Mouse (Mus musculus) liver, embryonic 12.5 days (tissue): ENCODE measurements around the gene Wbp2. TPM values are rescaled to one million over a fixed set of nuclear protein-coding genes. Genes with fewer than 3 reads are reported as not detected.
"Not testable (repeated sequence)": the region's sequence is repeated elsewhere in the genome, so short reads cannot be mapped to it uniquely, and the experiment has no call there.

Experiments used
- ATAC-seq: fragments of 200-750 bp; cut with Nextera tagmentation; 2 replicates; pipeline ENCODE4 v1.8.0; 2017; ENCODE audit warnings: moderate number of reproducible peaks, mild to moderate bottlenecking, moderate library complexity
- H3K27ac ChIP-seq: fragments of 300-500 bp; sonication (generic); 2 replicates; pipeline ENCODE4 v1.5.1; 2016; ENCODE audit warnings: mild to moderate bottlenecking
- H3K27me3 ChIP-seq: fragments of 300-500 bp; sonication (generic); replicated peaks from 2 replicates; pipeline ENCODE4 v1.6.1; 2016; ENCODE audit warnings: mild to moderate bottlenecking, moderate library complexity
- H3K36me3 ChIP-seq: fragments of 300-500 bp; sonication (generic); 2 replicates; pipeline ENCODE4 v1.6.1; 2016; ENCODE audit warnings: mild to moderate bottlenecking, moderate library complexity
- H3K4me1 ChIP-seq: fragments of 300-500 bp; sonication (generic); 2 replicates; pipeline ENCODE4 v1.6.1; 2016
- H3K4me2 ChIP-seq: fragments of 300-500 bp; sonication (generic); 2 replicates; pipeline ENCODE4 v1.6.1; 2016; ENCODE audit warnings: mild to moderate bottlenecking, moderate library complexity
- H3K4me3 ChIP-seq: fragments of 300-500 bp; sonication (generic); 2 replicates; pipeline ENCODE4 v1.5.1; 2016; ENCODE audit warnings: mild to moderate bottlenecking, moderate library complexity
- H3K9ac ChIP-seq: fragments of 300-500 bp; sonication (generic); 2 replicates; pipeline ENCODE4 v1.6.1; 2016; ENCODE audit warnings: mild to moderate bottlenecking, moderate library complexity
- H3K9me3 ChIP-seq: fragments of 300-500 bp; sonication (generic); replicated peaks from 2 replicates; pipeline ENCODE4 v1.6.1; 2016; ENCODE audit warnings: mild to moderate bottlenecking, moderate library complexity
- WGBS: fragments of 180-500 bp; shearing (Covaris S2); methylation state at CpG from one replicate; pipeline ENCODE4 v1.1.7; 2016; ENCODE audit not compliant: insufficient replicate concordance; 5-methylcytosine and 5-hydroxymethylcytosine counted together
- polyA plus RNA-seq: library from polyadenylated mRNA; unstranded; fragments of >200 nt; fragmentation: Nextera tagmentation; extraction: Ambion mirVana; gene quantifications from 2 replicates; pipeline ENCODE4 v1.2.1, GENCODE M21; 2016

The Wbp2 gene
- polyA plus RNA-seq, 1 experiment from 2014 or later, result 76.4 TPM

DNA sequence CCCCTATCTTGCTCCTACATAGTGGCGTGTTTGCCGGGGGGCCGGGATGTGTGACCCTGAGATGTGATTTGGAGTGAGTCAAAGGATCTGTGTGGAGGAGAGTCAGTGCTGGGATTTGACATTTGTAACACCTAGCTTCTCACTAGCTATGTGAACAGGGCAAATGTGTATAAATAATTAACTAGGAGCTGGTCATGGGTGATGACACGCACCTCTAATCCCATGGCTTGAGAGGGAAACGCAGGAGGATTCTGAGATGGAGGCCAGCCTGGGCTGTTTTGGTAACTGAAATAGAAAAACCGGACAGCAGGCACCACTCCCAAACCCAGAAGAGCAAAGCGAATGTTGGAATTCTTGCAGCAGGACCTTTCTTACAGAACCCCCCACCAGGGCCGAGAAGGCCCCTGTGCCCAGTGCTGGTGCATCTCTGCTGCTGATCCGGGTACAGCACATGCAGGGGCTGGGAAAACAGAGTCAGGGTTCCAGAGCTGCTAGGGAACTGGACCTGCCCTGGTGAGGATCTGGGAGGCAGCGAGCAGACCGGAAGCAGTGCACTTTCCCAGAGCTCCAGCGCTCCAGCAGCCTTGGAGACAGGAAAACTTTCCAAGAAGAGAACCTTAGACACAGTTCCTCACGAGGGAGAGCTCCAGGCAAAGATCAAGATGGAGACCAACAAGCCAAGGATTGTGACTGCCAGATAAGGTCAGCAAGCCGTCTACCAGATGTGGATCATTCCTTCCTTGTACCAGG, 12.1 kb upstream of the Wbp2 start:
- no peak overlapping the region; the same call in 1 of the 2 replicates for H3K27ac ChIP-seq
- no peaks in the 10 kb centered on the region for H3K36me3 ChIP-seq
- H3K9ac ChIP-seq, result no peak overlapping the region
- H3K4me2 ChIP-seq, result no peak overlapping the region
- no peak for ATAC-seq
- H3K4me3 ChIP-seq, result no peak overlapping the region
- H3K4me1 ChIP-seq, result peaks cover 71% of the 10 kb centered on the region
- 63% methylated on average over 14 of the region's 14 CpGs for WGBS
- H3K27me3 ChIP-seq, result no peaks in the 10 kb centered on the region
- 0 out of 2 replicates have a peak, but pooled peaks cover 5% of the 10 kb centered on the region for H3K9me3 ChIP-seq

GRCm38 (mm10) chr11:116096213-116097108, 9.7 kb upstream of the Wbp2 start:
- WGBS, result 77% methylated on average over 5 of the region's 5 CpGs
- H3K36me3 ChIP-seq, result no peaks in the 10 kb centered on the region
- no peak for ATAC-seq
- no peak overlapping the region for H3K27ac ChIP-seq
- 0 out of 2 replicates have a peak, but pooled peaks cover 5% of the 10 kb centered on the region for H3K9me3 ChIP-seq
- H3K27me3 ChIP-seq, result no peaks in the 10 kb centered on the region
- H3K4me3 ChIP-seq, result no peak overlapping the region
- no peak overlapping the region for H3K9ac ChIP-seq
- H3K4me1 ChIP-seq, result peaks cover 56% of the 10 kb centered on the region
- no peak overlapping the region for H3K4me2 ChIP-seq

DNA sequence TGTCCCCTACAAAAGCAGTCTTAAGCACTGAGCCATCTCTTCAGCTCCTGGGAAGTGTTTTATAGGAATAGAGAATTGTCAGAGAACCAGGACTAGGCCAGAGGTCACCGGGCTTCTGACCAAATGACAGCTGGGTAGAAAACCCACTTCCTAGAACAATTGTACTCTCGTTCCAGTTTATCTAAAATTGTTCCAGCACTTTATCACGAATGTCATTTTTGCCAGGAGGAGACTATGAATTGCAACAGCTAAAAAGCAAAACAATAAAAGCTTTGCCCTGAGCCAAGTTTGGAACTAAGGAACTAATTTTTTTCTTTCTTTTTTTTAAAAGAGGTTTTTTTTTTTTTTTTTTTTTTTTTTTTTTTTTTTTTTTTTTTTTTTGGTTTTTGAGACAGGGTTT, 8.8 kb upstream of the Wbp2 start:
- H3K9ac ChIP-seq, result no peak overlapping the region
- no peaks in the 10 kb centered on the region for H3K27me3 ChIP-seq
- peaks cover 48% of the 10 kb centered on the region for H3K4me1 ChIP-seq
- no peak for ATAC-seq
- no peak overlapping the region for H3K27ac ChIP-seq
- H3K36me3 ChIP-seq, result no peaks in the 10 kb centered on the region
- no peak overlapping the region for H3K4me3 ChIP-seq
- 0 out of 2 replicates have a peak, but pooled peaks cover 5% of the 10 kb centered on the region for H3K9me3 ChIP-seq
- H3K4me2 ChIP-seq, result no peak overlapping the region
- WGBS, result 21% methylated on average over 3 of the region's 3 CpGs

- Histone ChIP-seq H3K27ac (peak overlapping the region; percentile 66), H3K4me2 (peak overlapping the region; percentile 51), H3K9ac (peak overlapping the region; percentile 24), H3K9me3 (0 out of 2 replicates have a peak, but pooled peaks cover 5% of the 10 kb centered on the region), H3K4me3 (0 out of 2 replicates have a peak overlapping the region, but pooled peaks have one; percentile 7), H3K4me1 (peaks cover 33% of the 10 kb centered on the region), H3K27me3 (no peaks in the 10 kb centered on the region), H3K36me3 (no peaks in the 10 kb centered on the region)
- 10% methylated on average over 16 of the region's 16 CpGs for WGBS
- peak; percentile 51; the same call in 1 of the 2 replicates for ATAC-seq
These were observed 7.2 kb upstream of the Wbp2 start for GRCm38 (mm10) chr11:116093771-116094565.

GRCm38 (mm10) chr11:116092959-116093358, 6.2 kb upstream of the Wbp2 start:
- 72% methylated on average over 6 of the region's 6 CpGs for WGBS
- not testable (repeated sequence) for H3K9me3 ChIP-seq, H3K27ac ChIP-seq, ATAC-seq, H3K36me3 ChIP-seq, H3K9ac ChIP-seq, H3K4me2 ChIP-seq, H3K27me3 ChIP-seq, H3K4me3 ChIP-seq
- H3K4me1 ChIP-seq, result peaks cover 34% of the 10 kb centered on the region

DNA sequence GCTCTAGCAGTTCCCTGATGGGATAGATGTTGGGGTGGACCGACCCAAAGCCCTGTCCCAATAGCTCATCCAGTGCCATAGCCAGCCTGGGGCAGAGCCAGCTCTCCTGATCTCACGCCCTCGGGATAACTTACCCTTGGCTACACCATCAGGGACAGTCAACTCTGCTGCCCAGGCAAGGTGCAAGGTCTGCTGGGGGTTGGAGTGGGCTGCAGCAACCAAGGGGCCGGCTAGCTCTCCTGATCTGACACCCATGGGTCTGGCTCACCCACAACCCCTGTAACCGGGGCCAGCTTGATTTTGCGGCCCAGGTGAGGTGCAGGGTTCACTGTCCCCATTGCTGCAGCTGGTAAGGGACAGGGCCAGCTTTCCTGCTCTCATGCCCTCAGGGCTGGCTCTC, 4.8 kb upstream of the Wbp2 start:
- no peak overlapping the region for H3K9ac ChIP-seq
- no peak overlapping the region for H3K4me2 ChIP-seq
- 0 out of 2 replicates have a peak, but pooled peaks cover under 1% of the 10 kb centered on the region for H3K9me3 ChIP-seq
- no peak overlapping the region for H3K4me3 ChIP-seq
- ATAC-seq, result no peak
- 80% methylated on average over 6 of the region's 6 CpGs for WGBS
- H3K36me3 ChIP-seq, result no peaks in the 10 kb centered on the region
- no peaks in the 10 kb centered on the region for H3K27me3 ChIP-seq
- peaks cover 39% of the 10 kb centered on the region for H3K4me1 ChIP-seq
- no peak overlapping the region for H3K27ac ChIP-seq

DNA sequence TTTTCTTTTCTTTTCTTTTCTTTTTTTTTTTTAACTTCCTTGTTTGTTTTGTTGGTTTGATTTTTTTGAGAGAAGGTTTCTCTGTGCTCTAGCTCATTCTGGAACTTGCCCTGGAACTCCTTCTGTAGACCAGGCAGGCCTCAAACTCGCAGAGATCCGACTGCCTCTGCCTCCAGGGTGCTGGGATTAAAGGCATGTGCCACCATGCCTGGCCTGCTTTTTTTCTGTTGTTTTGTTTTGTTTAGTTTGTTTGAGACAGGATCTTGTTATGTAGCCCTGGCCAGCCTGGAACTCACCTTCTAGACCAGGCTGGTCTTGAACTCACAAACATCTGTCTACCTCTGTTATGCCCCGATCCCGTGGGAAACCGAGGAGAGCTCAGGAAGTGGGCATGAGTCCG, 2.8 kb upstream of the Wbp2 start:
- Histone ChIP-seq H3K27ac (no peak overlapping the region), H3K36me3 (peaks cover 8% of the 10 kb centered on the region), H3K9ac (no peak overlapping the region), H3K27me3 (no peaks in the 10 kb centered on the region), H3K4me2 (no peak overlapping the region), H3K9me3 (no peaks in the 10 kb centered on the region), H3K4me3 (no peak overlapping the region), H3K4me1 (peaks cover 47% of the 10 kb centered on the region)
- no peak for ATAC-seq
- 83% methylated on average over 6 of the region's 6 CpGs for WGBS

DNA sequence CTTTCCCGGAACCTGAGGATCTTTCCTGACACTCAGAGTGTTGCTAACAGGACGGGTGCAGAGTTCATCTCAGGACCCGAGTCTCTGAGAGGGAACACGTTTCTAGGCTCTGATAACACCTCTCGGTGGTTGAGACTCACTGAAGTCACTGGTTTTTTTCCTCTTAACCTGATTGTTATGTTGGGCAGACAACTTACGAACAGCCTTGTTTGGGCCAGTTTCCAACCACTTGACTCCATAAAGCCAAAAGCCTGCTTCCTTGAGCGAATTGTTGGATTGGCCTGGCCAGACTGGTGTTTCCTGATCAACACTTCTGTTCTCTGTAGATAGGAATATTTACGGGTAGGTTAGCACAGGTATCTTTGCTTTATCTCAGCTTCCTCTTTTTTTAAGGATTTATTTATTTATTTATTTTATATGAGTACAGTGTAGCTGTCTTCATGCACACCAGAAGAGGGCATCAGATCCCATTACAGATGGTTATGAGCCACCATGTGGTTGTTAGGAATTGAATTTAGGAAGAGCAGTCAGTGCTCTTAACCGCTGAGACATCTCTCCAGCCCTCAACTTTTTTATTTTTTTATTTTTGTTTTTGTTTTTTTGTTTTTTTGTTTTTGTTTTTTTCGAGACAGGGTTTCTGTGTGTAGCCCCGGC, 2.1 kb upstream of the Wbp2 start:
- Histone ChIP-seq H3K27me3 (no peaks in the 10 kb centered on the region), H3K4me1 (peaks cover 48% of the 10 kb centered on the region), H3K4me2 (peak overlapping the region; percentile 75), H3K4me3 (no peak overlapping the region), H3K9ac (no peak overlapping the region), H3K27ac (peak overlapping the region; percentile 82; the same call in 1 of the 2 replicates), H3K36me3 (peaks cover 13% of the 10 kb centered on the region), H3K9me3 (no peaks in the 10 kb centered on the region)
- ATAC-seq, result no peak
- 31% methylated on average over 11 of the region's 11 CpGs for WGBS

DNA sequence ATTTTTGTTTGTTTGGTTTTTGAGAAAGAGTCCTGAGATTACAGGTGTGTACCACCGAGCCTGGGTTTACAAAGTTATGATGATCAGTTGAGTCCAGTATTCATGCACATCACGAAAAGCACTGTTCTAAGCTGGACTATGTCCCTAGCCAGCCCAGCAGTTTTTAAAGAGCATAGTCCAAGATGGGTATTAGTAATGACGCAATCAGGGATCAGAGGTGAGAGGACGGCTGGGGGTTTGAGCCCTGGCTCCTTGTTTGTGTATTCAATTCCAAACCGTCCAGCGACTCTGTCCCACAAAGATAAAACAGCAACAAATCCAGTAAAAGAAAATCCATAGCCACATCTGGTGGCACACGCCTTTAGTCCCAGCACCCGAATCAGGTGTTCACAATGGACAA, 1.4 kb upstream of the Wbp2 start:
- no peak for ATAC-seq
- H3K4me2 ChIP-seq, result peak overlapping the region; percentile 75
- no peaks in the 10 kb centered on the region for H3K9me3 ChIP-seq
- H3K9ac ChIP-seq, result peak overlapping the region; percentile 76; the same call in 1 of the 2 replicates
- 48% methylated on average over 8 of the region's 8 CpGs for WGBS
- H3K4me1 ChIP-seq, result peaks cover 48% of the 10 kb centered on the region
- H3K27me3 ChIP-seq, result no peaks in the 10 kb centered on the region
- H3K27ac ChIP-seq, result peak overlapping the region; percentile 82
- peaks cover 20% of the 10 kb centered on the region for H3K36me3 ChIP-seq
- H3K4me3 ChIP-seq, result no peak overlapping the region

DNA sequence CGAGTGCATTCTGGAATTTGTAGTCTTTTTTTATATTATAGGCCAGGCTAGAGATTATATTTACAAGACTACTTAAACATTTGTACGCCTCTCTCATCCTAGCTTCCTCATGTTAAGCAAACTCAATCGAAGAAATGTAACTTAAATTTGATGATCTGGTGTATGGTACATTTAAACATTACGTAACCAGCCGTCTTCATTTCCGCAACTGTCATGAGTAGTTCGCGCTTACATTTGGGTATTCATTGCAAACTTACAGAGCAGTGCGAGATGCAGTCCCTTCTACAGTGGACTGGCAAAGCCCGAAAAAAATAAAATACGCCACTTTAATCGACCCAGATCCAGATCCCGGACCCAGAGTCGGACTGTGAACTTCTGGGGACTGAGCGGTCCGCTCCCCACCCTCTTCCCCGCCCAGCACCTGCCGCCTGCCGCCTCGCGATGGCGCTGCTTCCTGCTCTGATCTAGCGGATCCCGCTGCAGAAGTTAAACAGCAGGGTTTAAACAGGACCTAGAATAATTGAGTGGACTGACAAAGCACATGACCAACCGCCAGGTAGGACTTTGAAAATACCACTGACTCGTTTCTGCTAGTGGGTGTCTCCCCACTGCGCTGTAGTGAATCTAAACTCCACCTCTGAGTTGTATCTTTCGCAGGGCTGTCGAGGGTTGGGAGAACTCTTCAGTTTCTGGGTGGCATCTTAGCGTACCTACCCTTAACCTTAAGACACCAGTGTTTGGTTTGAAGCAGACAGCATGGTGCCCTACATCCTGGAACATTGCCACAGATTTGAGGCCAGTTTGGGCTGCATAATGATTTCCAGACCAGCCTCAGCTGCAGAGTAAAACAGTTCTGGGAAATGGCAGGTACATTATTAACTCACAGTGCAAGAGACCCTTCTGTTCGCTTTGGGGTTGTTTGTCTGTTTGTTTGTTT, 667 bp upstream of the Wbp2 start:
- Histone ChIP-seq H3K4me2 (peak overlapping the region; percentile 75), H3K4me1 (peaks cover 52% of the 10 kb centered on the region), H3K36me3 (peaks cover 27% of the 10 kb centered on the region), H3K9me3 (no peaks in the 10 kb centered on the region), H3K4me3 (peak overlapping the region; percentile 63), H3K9ac (peak overlapping the region; percentile 76), H3K27me3 (no peaks in the 10 kb centered on the region), H3K27ac (peak overlapping the region; percentile 82)
- ATAC-seq, result peak; percentile 75
- 3% methylated on average over 31 of the region's 31 CpGs for WGBS
